Mouse (Mus musculus): ENCODE data around the gene Psmb10.

- TF ChIP-seq POLR2A (IDR thresholded peaks at IDR 0.05; ENCODE audit: control insufficient read depth, low read depth, low read length) (no peak), CTCF (IDR thresholded peaks at IDR 0.05; ENCODE audit: control insufficient read depth, insufficient read depth, insufficient replicate concordance, low read depth, low read length) (no peak)
Observed at GRCm38 (mm10) chr8:105919390-105919789, 18.9 kb downstream of the Psmb10 start.

Measured in testis, adult 2 months (tissue).